Mouse (Mus musculus): ENCODE results near the gene Agap3. TPM values are rescaled to one million over a fixed set of nuclear protein-coding genes. Genes with fewer than 3 reads are reported as not detected.

Gene Agap3
- polyA plus RNA-seq, 2 experiments from 2014 or later = 5.5 to 8.6 TPM

DNA sequence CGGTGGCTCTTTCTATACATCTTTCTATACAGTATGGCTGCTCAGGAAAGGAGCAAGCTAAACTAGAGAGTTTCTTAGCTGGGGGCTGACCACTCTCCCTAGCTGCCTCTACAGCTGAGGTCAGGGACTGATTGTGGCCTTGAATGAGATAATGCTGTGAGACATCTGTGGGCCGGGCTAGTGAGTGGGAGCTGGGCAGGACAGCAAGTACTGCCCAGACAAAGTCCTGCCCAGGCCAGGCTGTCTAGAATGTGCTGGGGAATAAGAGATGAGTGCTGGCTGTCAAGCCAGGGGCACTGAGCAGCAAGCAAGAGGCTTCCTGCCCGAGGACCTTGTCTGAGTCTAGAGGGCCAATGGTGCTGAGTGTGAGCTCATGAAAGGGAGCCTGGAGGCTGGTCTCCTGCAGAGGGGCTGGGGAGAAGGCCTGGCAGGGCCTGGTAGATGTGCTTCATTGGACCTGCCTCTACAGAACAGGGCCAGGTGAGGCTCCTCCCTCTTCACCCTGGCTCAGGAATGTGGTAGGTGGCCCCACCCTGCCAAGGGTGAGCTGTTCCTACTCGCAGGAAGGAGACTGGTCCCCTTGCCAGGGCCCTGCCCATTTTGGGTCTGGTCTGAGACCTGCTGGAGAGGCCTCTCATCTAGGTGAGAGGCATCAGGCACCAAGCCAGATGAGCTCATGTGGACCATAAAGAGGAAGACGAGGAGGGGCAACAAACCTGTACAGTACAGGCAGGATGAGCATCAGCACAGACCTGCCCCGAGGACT is 23.7 kb downstream of the Agap3 start:
- ATAC-seq = no peak

DNA sequence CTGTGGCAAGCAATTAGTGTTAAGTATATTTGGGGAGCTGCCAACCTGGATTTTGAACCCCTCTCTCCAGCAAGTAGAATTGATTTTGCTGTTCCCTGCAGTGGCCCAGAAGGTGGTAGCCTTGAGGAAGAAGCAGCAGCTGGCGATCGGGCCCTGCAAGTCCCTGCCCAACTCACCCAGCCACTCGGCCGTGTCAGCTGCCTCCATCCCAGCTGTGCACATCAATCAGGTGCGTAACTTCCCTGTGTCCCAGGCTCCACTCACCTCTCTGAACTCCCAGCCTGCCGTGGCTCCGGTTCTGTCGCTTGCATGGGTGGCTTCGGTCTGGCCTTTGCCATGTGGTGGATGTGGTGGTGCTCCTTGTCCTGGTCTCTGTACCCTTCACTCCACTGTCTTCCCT is 25.9 kb downstream of the Agap3 start:
- no peak for ATAC-seq

DNA sequence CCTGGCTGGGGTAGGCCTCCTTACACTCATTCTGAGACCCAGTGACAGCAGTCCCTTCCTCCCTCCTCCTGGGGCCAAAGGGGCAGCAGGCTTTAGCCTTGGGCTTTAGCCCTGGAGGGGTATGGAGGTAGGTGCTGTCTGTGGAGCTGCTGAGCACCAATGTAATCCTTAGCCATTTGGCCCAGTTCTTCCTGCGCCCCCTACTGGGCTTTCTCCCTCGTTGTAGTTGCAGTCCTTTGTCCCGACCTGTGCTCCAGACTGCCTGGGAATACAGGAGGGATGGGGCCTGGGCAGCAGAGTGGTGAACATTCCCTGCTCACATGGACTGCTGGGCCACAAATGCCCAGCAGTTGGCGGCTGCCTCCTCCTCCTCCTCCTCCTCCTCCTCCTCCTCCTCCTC is 29.7 kb downstream of the Agap3 start:
- no peak for ATAC-seq

GRCm38 (mm10) chr5:24482247-24483079 is 30.5 kb downstream of the Agap3 start:
- no peak for ATAC-seq

GRCm38 (mm10) chr5:24483326-24483725 is 31.3 kb downstream of the Agap3 start:
- ATAC-seq = peak; percentile 79

DNA sequence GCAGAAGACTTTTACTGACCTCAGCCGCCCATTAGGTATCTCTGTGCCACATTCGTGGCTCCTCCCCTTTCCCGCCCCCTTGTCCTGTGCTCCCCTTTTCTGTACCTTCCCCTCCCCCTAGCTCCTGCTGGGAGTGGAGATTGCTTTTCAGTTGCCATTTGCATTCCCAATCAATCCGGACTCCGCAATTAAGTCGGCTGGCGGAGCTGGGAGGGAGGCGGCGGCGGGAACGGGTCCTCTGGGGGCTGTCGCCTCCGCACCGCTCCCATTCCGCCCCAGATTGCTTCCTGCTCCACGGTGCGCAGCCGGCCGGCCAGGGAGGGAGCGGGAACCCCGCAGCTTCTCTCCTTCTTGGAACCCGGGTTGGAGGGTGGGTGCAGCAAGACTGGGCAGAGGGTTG is 33.0 kb downstream of the Agap3 start:
- ATAC-seq = no peak

DNA sequence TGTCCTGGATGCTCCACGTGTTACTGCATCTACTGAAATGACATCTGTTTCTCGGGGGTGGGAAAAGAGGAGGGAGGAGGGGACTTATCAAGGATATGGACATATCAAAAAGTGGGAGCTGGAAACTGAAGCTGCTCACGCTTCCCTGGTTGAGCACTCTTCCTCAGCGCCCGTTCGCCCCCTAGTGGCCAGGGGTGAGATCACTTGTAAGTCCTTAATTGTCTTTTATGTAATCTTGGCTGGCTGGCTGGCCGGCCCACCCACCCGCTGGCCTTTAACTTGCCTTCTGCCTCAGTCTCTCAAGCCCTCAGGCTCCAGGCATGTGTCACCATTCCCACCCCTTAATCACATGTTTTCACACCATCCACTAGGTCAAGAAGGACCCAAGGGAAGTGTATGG is 34.1 kb downstream of the Agap3 start:
- peak; percentile 44 for ATAC-seq

- ATAC-seq = no peak
Observed at GRCm38 (mm10) chr5:24486738-24487137, 34.8 kb downstream of the Agap3 start.

- ATAC-seq = no peak
Observed at GRCm38 (mm10) chr5:24490413-24490920, 38.5 kb downstream of the Agap3 start.

DNA sequence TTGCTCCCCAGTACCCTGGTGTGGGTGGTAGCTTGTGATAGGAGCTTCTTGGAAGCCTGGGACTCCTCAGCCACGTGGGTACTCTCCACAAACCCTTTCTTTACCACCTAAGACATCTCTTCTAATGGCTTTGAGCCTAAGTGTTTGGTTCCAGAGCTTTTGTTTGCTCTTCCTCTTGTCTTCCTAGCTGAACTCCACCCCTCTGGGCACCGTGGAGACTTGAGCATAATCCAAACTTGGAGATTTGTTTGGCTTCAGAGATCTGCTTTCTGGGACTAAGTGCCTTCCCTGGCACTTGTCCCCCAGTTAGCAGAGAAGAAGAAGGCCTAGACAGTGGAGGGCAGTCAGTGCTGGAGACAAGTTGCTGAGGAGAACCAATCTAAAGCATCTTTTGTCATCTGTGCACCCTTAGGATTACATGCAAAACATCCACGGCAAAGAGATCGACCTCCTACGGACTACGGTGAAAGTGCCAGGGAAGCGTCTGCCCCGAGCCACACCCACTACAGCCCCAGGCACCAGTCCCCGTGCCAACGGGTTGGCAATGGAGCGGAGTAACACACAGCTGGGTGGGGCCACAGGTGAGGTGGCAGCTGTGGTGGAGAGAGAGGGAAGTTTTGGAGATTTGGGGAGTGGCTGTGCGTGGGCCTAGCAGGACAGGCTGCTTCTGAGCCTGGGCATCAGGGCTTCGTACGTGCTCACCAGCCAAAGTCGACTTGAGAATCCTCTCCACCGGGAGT is 40.7 kb downstream of the Agap3 start:
- ATAC-seq = no peak

GRCm38 (mm10) chr5:24495019-24495418 is 43.0 kb downstream of the Agap3 start:
- ATAC-seq = no peak

GRCm38 (mm10) chr5:24496756-24497155 is 44.8 kb downstream of the Agap3 start:
- no peak for ATAC-seq

DNA sequence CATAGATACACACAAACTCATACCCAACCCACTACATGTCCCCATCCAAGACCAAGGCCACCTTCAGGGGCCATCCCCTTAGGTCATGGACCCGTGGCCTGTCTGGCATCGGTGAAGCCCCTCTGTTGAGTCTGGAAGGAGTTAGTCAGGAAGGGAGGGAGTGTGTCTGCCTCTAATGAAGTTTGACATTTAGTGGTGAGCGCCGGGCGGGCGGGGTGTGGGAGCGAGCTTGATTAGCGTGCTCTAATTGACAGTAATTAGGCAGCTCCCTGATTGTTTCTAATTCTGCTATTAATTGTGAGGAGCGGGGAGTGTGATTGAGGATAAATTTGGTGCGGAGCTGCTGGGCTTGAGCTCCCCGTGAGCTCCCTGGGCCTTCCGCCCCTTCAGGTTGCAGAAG is 45.5 kb downstream of the Agap3 start:
- no peak for ATAC-seq

DNA sequence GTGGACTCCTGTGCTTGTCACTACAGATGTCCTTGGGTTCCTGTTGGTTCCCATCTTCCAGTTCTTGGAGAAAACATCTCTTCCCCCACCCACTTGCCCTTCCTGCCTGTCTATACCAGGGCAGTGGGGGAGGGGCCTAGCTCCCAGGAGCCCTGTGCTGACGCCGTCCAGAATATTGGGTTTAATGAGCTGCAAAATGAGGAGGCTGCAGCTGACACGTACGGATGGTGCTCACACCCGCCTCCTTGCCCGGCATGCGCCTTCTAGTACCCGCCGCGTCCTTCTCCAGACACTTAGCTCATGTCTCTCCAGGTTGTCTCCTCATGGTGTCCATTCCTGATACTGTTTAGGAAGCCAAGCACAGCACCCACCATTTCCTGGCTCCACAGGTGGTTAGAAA is 47.1 kb downstream of the Agap3 start:
- no peak for ATAC-seq

- no peak for ATAC-seq
Observed at GRCm38 (mm10) chr5:24500851-24501250, 48.9 kb downstream of the Agap3 start.

DNA sequence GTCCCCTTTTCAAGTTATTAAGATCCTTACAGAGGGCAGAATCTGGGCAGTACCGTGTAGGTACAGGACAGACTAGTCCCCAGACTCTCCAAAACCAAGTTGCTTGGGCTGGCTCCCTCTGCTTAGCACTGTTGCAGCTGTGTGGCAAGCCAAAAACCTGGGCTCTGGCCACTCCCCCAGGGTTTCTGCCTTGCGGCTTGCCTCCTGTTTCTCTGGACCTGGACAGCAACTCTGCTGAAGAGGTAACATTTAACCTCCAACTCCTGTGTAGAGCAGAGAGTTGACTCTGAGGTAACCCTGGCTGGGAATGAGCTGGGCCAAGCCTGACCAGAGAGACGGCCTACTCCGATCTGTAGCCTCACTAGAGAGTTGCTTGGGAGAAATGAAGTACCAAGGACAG is 50.8 kb downstream of the Agap3 start:
- no peak for ATAC-seq

GRCm38 (mm10) chr5:24505513-24505912 is 53.5 kb downstream of the Agap3 start:
- ATAC-seq = peak; percentile 82

- ATAC-seq = no peak
Observed at GRCm38 (mm10) chr5:24508406-24508805, 56.4 kb downstream of the Agap3 start.

DNA sequence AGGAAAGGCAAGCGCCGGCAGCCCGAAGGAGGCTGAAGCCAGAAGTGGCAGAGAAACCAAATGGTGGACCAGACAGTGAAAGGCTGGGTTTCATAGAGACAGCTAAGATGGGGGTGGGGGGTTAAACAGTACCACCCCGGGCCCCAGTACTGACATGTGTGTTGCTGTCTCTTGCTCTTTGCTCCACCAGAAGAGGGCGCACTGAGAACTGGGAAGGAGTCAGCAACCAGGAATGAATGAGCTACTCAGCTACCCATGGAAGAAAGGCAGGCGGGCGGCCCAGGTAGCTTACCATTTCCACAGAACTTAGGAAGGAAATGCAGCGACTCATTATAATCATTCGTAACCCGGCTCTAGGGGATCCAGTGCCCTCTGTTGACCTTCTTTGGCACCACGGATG is 58.7 kb downstream of the Agap3 start:
- ATAC-seq = no peak

GRCm38 (mm10) chr5:24512271-24512670 is 60.3 kb downstream of the Agap3 start:
- ATAC-seq = no peak

- ATAC-seq = no peak
Observed at GRCm38 (mm10) chr5:24521366-24521765, 69.4 kb downstream of the Agap3 start.

GRCm38 (mm10) chr5:24523806-24524205 is 71.8 kb downstream of the Agap3 start:
- ATAC-seq = no peak

DNA sequence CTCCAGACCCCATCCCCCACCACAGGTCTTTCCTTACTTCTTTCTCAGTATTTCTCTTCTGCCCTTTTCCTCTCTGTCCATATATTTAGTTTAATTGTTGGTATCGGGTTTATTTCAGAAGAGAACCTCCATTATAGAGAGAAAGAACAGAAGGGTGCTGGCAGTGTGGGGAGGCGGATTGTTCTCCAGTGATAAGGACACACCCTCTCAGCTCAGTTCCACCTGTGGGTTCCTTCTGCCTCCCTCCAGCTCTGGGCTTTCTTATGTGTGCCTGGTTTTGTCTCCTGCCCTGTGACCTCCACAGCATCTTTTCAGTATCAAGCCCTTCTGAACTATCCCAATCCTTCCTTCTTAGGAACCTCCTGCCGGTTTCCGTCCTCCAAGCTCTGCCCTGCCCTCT is 72.5 kb downstream of the Agap3 start:
- ATAC-seq = no peak
